Mouse (Mus musculus) CH12.LX (cell line): ENCODE measurements around the gene Tgfa. TPM values are rescaled to one million over a fixed set of nuclear protein-coding genes. Genes with fewer than 3 reads are reported as not detected.

Source experiments
- DNase-seq: peaks from one replicate; pipeline ENCODE4 v3.0.0-alpha.2; 2013; ENCODE audit errors: extremely low read depth
- H3K27ac ChIP-seq: 2 replicates; pipeline ENCODE4 v1.5.1; 2012; ENCODE audit warnings: low read depth, mild to moderate bottlenecking, control low read depth, moderate library complexity; ENCODE audit not compliant: insufficient read depth
- H3K27me3 ChIP-seq: replicated peaks from 2 replicates; pipeline ENCODE3; 2012; ENCODE audit warnings: inconsistent platforms
- H3K36me3 ChIP-seq, 2 experiments: replicated peaks in 1 of 2; 2 replicates each; pipeline versions ENCODE3 to v1.6.1; 2012; ENCODE audit warnings: inconsistent platforms in 1 of 2, low read length in 1 of 2, mild to moderate bottlenecking in 1 of 2, mixed read lengths in 1 of 2, moderate library complexity in 1 of 2; ENCODE audit not compliant: control insufficient read depth in 1 of 2, insufficient read depth in 1 of 2
- H3K4me1 ChIP-seq, 2 experiments: 2 replicates each; pipeline ENCODE4 v1.6.1; 2012; ENCODE audit warnings: inconsistent platforms in 1 of 2, moderate library complexity in 1 of 2; ENCODE audit not compliant: insufficient read depth in 2 of 2, control insufficient read depth in 1 of 2
- H3K4me2 ChIP-seq: 2 replicates; pipeline ENCODE4 v1.6.1; 2012; ENCODE audit warnings: low read depth, mild to moderate bottlenecking, control low read depth; ENCODE audit not compliant: poor library complexity, insufficient read depth, severe bottlenecking
- H3K4me3 ChIP-seq, 3 experiments: fragments of 150-350 bp in 1 of 3; sonication (generic) in 1 of 3; replicated peaks in 1 of 3; 2 replicates each; pipeline versions ENCODE3 to v1.5.1; 2011 to 2012; ENCODE audit warnings: low read depth in 2 of 3, low read length in 2 of 3, mild to moderate bottlenecking in 2 of 3, moderate library complexity in 2 of 3, control low read depth in 1 of 3, improper control_type of control experiment in 1 of 3, inconsistent platforms in 1 of 3, mixed read lengths in 1 of 3; ENCODE audit not compliant: poor library complexity in 1 of 3
- H3K79me2 ChIP-seq: replicated peaks from 2 replicates; pipeline ENCODE4 v1.6.1; 2012; ENCODE audit warnings: mild to moderate bottlenecking, moderate library complexity; ENCODE audit not compliant: control insufficient read depth, poor library complexity, insufficient read depth, severe bottlenecking; ENCODE audit errors: extremely low read depth
- H3K9ac ChIP-seq: 2 replicates; pipeline ENCODE4 v1.6.1; 2012; ENCODE audit warnings: low read depth, mild to moderate bottlenecking, control low read depth, moderate library complexity; ENCODE audit not compliant: insufficient read depth
- H3K9me3 ChIP-seq: replicated peaks from 2 replicates; pipeline ENCODE3; 2012; ENCODE audit warnings: low read length, inconsistent platforms, mixed read lengths
- CHD1 ChIP-seq: IDR thresholded peaks from 2 replicates; pipeline ENCODE4 v1.6.1; 2012; ENCODE audit warnings: low read depth, low read length, improper control_type of control experiment, inconsistent platforms
- CHD2 ChIP-seq: IDR thresholded peaks from 2 replicates; pipeline ENCODE4 v1.6.1; 2011; ENCODE audit warnings: low read length, improper control_type of control experiment
- ELF1 ChIP-seq: IDR thresholded peaks from 2 replicates; pipeline ENCODE4 v1.6.1; 2014; ENCODE audit warnings: low read depth, mild to moderate bottlenecking, inconsistent platforms, low read length, improper control_type of control experiment
- HCFC1 ChIP-seq: IDR thresholded peaks from 2 replicates; pipeline ENCODE4 v1.6.1; 2012; ENCODE audit warnings: low read depth, mild to moderate bottlenecking, inconsistent platforms, low read length, improper control_type of control experiment
- MAFK ChIP-seq: IDR thresholded peaks from 2 replicates; pipeline ENCODE4 v1.6.1; 2011; ENCODE audit warnings: low read length, improper control_type of control experiment; ENCODE audit not compliant: insufficient replicate concordance
- MAX ChIP-seq: IDR thresholded peaks from 2 replicates; pipeline ENCODE4 v1.6.1; 2011; ENCODE audit warnings: low read length, improper control_type of control experiment
- MEF2A ChIP-seq: IDR thresholded peaks from 2 replicates; pipeline ENCODE4 v1.6.1; 2014; ENCODE audit warnings: low read depth, mild to moderate bottlenecking, inconsistent platforms, low read length, improper control_type of control experiment, borderline replicate concordance
- MYC ChIP-seq: IDR thresholded peaks from 2 replicates; pipeline ENCODE4 v1.6.1; 2011; ENCODE audit warnings: low read depth, mild to moderate bottlenecking, improper control_type of control experiment, low read length
- NELFE ChIP-seq: IDR thresholded peaks from 2 replicates; pipeline ENCODE4 v1.6.1; 2011; ENCODE audit warnings: low read depth, low read length, improper control_type of control experiment
- NRF1 ChIP-seq: IDR thresholded peaks from 2 replicates; pipeline ENCODE4 v1.6.1; 2014; ENCODE audit warnings: low read depth, mild to moderate bottlenecking, inconsistent platforms, low read length, improper control_type of control experiment, moderate library complexity
- PAX5 ChIP-seq: IDR thresholded peaks from 2 replicates; pipeline ENCODE4 v1.6.1; 2012; ENCODE audit warnings: low read length, inconsistent platforms, mixed read lengths
- POLR2A ChIP-seq: IDR thresholded peaks from 2 replicates; pipeline ENCODE4 v1.6.1; 2011; ENCODE audit warnings: low read depth, mild to moderate bottlenecking, improper control_type of control experiment, low read length
- RAD21 ChIP-seq: IDR thresholded peaks from 2 replicates; pipeline ENCODE4 v1.6.1; 2011; ENCODE audit warnings: low read depth, mild to moderate bottlenecking, low read length, improper control_type of control experiment, moderate library complexity
- RCOR1 ChIP-seq: conservative IDR thresholded peaks from 2 replicates; pipeline ENCODE4 v1.6.1; 2012; ENCODE audit warnings: low read depth, mild to moderate bottlenecking, inconsistent platforms, low read length, improper control_type of control experiment
- SMC3 ChIP-seq: IDR thresholded peaks from 2 replicates; pipeline ENCODE4 v1.6.1; 2011; ENCODE audit warnings: low read depth, low read length, improper control_type of control experiment
- TBP ChIP-seq: conservative IDR thresholded peaks from 2 replicates; pipeline ENCODE4 v1.6.1; 2011; ENCODE audit warnings: low read depth, low read length, improper control_type of control experiment
- TCF12 ChIP-seq: IDR thresholded peaks from 2 replicates; pipeline ENCODE4 v1.6.1; 2014; ENCODE audit warnings: low read depth, mild to moderate bottlenecking, inconsistent platforms, low read length, improper control_type of control experiment
- ZKSCAN1 ChIP-seq: IDR thresholded peaks from 2 replicates; pipeline ENCODE4 v1.6.1; 2012; ENCODE audit warnings: low read depth, inconsistent platforms, low read length, improper control_type of control experiment, borderline replicate concordance
- ZMIZ1 ChIP-seq: IDR thresholded peaks from 2 replicates; pipeline ENCODE4 v1.6.1; 2012; ENCODE audit warnings: low read depth, mild to moderate bottlenecking, inconsistent platforms, low read length, improper control_type of control experiment
- ZNF384 ChIP-seq: IDR thresholded peaks from 2 replicates; pipeline ENCODE4 v1.6.1; 2012; ENCODE audit warnings: low read depth, low read length, improper control_type of control experiment, inconsistent platforms
- dilution Hi-C: fragments of 300-500 bp; cut with MboI; formaldehyde crosslinking; loops from 2 replicates; pipeline ENCODE4 v1.14.3; 2020; ENCODE audit warnings: low sequenced_read_pairs; ENCODE audit not compliant: extremely low pct_unique_long_range_greater_than_20kb, extremely low pct_ligation_motif_present
- in situ Hi-C: fragments of 300-500 bp; cut with MboI; formaldehyde crosslinking; loops from 3 replicates; pipeline ENCODE4 v1.14.3; 2019; ENCODE audit warnings: low sequenced_read_pairs, low pct_ligation_motif_present, low pct_unique_long_range_greater_than_20kb, mixed read lengths
- polyA plus RNA-seq: library from polyadenylated mRNA; unstranded; fragments of >175 nt; gene quantifications from 2 replicates; pipeline ENCODE4 v1.2.1, GENCODE M21; 2012; ENCODE audit warnings: low read depth; ENCODE audit not compliant: insufficient read length
- total RNA-seq, 2 experiments: library from RNA; depleted of rRNA; stranded (reverse); fragments of 300-350 nt in 1 of 2; fragments of >200 nt in 1 of 2; gene quantifications; 2 replicates each; pipeline ENCODE4 v1.2.3; 2012 to 2014

The Tgfa gene
- total and polyA plus RNA-seq, 3 experiments: not detected

- Histone ChIP-seq H3K4me1 (no peaks in the 10 kb centered on the region), H3K4me2 (no peak overlapping the region), H3K36me3 (no peaks in the 10 kb centered on the region), H3K27me3 (peaks cover 79% of the 10 kb centered on the region), H3K4me3 (no peak overlapping the region), H3K9ac (no peak overlapping the region), H3K9me3 (no peaks in the 10 kb centered on the region), H3K27ac (no peak overlapping the region), H3K79me2 (no peaks in the 10 kb centered on the region)
- no peak for DNase-seq
- dilution Hi-C loops (no loop called here), in situ Hi-C loops (no loop called here)
- TF ChIP-seq SMC3 (no peak), TCF12 (no peak), MYC (no peak), RCOR1 (no peak), ELF1 (no peak)
Measured at GRCm38 (mm10) chr6:86244866-86245265, 49.8 kb downstream of the Tgfa start.

GRCm38 (mm10) chr6:86245965-86246364, 50.9 kb downstream of the Tgfa start:
- H3K9ac ChIP-seq: no peak overlapping the region
- H3K9me3 ChIP-seq: no peaks in the 10 kb centered on the region
- no peaks in the 10 kb centered on the region for H3K36me3 ChIP-seq
- H3K4me2 ChIP-seq: no peak overlapping the region
- H3K27ac ChIP-seq: no peak overlapping the region
- H3K27me3 ChIP-seq: peaks cover 84% of the 10 kb centered on the region
- dilution Hi-C loops: no loop called here
- H3K4me1 ChIP-seq: no peaks in the 10 kb centered on the region
- no peak for DNase-seq
- no peak for TF ChIP-seq CHD2
- no peak for TF ChIP-seq RAD21
- TF ChIP-seq PAX5: no peak
- no peak for TF ChIP-seq HCFC1
- no peak for TF ChIP-seq ZKSCAN1
- no peak for TF ChIP-seq POLR2A
- TF ChIP-seq MAX: no peak
- TF ChIP-seq MAFK: no peak
- no peak for TF ChIP-seq ZNF384
- TF ChIP-seq NRF1: no peak
- no peak for TF ChIP-seq MEF2A
- no peak for TF ChIP-seq NELFE
- TF ChIP-seq CHD1: no peak
- TF ChIP-seq MYC: no peak
- no peak for TF ChIP-seq SMC3
- no peak for TF ChIP-seq TBP
- no peak for TF ChIP-seq ZMIZ1
- in situ Hi-C loops: no loop called here
- H3K79me2 ChIP-seq: no peaks in the 10 kb centered on the region
- no peak overlapping the region for H3K4me3 ChIP-seq
